Mouse (Mus musculus): Measurements from ENCODE around the gene Bpifb2. TPM values are rescaled to one million over a fixed set of nuclear protein-coding genes. Genes with fewer than 3 reads are reported as not detected.
"Not testable (repeated sequence)": the region's sequence is repeated elsewhere in the genome, so short reads cannot be mapped to it uniquely, and the experiment has no call there.

The Bpifb2 gene
- under 1 TPM in 1 of 4 experiments, not detected in 3; 0.17 TPM for total RNA-seq (2022)

DNA sequence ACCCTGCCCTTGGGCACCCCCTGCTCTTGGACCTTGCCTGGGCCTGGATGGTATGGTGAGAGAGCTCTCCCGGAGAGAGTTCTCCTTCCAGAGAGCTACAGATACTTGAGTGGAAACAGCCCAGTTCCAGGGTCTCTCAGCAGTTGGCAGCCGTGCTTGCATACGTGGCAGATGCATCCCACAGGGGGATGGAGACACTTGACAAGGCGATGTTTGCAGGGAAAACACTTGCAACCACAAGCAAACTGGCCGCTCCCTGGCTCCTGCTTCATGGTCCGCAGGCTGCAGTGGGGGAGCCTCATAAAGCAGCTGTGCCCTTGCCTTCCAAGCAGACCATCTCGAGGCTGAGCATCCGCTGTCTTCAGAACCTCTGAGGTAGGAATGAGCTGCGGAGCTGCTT, at the start of gene Bpifb2:
TSS of gene Bpifb2 (plus strand) at position 301 of the 400 bp plus-strand sequence.
- no peak for DNase-seq

DNA sequence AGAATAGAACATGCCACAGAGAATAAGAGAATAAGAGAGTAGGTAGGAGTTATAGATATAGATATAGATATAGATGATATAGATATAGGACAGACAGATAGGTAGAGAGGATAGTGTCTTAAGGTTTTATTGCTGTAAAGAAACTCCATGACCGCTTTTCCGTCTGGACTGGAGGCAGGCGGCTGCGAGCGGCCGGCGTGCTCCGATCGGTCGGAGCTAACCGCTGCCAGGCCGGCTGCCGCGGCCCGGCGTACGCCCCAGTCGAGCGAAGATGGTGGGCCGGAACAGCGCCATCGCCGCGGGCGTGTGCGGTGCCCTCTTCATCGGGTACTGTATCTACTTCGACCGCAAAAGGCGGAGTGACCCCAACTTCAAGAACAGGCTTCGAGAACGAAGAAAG, 48.9 kb upstream of the Bpifb2 start:
- not testable (repeated sequence) for DNase-seq

DNA sequence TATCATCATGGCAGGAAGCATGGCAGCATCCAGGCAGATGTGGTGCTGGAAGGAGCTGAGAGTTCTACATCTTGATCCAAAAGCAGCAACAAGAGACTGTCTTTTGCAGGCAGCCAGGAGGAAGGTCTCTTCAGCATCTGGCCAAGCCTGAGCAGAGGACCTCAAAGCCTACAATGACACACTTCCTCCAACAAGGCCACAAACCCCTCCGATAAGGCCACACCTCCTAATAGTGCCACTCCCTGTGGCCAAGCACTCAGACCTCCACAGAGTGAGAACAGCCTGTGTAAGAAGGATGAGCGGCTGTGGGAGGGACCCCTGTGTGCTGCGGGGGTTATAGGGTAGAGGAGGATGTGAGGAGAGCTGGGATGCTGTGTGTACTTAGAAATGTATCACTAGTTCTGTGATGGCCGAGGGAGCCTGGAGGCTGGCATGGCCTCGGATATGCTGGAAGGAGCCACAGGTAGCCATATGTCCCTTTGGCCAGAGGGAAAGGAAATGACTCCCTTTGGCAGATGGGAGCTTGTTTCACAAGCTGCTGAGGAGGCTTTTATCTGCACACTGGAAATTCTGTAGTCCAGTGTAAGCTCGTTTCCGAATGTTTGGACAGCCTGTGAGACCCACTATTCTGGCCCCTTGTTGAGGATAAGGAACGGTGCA, 47.5 kb upstream of the Bpifb2 start:
- no peak for DNase-seq

DNA sequence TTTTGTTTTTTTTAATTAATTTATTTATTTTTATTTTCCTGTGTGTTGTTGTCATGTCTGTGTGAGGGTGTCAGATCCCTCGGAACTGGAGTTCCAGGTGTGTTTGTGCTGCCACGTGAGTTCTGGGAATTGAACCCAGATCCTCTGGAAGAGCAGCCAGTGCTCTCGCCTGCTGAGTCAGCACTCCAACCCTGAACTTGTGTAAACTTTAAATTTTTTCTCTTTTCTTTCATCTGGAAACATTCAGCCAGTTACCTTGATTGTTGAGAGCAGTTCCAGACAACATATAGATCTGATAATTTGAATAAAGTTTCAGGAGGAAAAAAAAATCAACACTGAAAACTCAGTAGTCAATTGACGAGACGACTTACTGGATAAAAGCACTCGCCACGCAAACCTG, 46.1 kb upstream of the Bpifb2 start:
- DNase-seq, result no peak

DNA sequence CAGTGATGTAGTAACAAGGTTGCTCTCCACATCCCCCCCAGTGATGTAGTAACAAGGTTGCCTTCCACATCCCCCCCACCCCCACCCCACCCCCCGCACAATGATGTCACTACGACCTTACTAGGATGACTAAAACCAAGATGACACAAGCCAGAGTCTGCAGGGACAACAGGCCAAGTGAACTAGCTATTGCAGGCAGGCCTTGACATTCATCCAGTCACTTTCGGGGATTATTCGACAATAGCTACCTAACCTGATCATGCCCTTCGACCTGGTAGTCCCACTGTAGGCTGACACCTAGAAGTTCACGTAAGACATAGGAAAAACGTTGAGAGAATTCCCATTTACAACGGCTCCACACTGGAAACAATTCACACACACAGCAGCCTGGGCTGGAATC, 41.6 kb upstream of the Bpifb2 start:
- DNase-seq, result peak; percentile 59

DNA sequence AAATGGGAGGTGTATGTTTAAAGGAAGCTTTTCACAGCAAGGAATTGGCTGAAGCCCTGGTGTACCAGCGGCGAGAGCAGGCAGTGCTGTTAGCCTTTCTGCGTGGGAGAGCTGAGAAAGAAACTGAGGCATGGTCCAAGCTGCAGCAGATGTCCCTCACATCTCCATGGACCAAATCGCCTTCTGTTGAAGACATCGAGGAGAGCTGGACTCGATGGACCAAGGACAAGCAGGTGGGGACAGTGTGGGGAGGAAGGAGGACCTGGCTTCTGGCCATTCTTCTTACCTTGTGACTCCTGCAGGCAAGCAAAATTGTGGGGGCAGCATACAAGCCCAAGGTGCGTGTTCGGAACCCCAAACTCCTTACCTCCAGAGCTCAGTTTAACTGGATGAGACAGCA, 32.0 kb upstream of the Bpifb2 start:
- DNase-seq, result no peak

DNA sequence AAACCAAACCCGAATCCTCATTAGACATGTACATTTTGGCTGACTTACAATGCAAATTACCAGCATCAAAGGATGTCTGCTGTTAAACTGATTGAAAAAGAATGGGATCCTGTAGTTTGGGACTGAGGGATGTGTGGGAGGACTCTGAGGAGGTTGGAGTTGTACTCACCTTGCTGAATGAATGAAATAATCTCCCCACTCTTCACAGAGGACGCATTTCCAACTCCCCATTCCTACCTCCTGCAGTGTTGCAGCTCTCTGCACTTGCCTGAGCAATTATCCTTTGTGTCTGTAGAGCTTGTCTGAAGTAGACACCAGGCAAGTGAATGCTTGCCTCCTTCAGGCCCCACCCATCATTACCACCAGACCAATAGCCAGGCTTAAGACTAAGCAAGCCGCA, 26.5 kb upstream of the Bpifb2 start:
- DNase-seq, result no peak

DNA sequence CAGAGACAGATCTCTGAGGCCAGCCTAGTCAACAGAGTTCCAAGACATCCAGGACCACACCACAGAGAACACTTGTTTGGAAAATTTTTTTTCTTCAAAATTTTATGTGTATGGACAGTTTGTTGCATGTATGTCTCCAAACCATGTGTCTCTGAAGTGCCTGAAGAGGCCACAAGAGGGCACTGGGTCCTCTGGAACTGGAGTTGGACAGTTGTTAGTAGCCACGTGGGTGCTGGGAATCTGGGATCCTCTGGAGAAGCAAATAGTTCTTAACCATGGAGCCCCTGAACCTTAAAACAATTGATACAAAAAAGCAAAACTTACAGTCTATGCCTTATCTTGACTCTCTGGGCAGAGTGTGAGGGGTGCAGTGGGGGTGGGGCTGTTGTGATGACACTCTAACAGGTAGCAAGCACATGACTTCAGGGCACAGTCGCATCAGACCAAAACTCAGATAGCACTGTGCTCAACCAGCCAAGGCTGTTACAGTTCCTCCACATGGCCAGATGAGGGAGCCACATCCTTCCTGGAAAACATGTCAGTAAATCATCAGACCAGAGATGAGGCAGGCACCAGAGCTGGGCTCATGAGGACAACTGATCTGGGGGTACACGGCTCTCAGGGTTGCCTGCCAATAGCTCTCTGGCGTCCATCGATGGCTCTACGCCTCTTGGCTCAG, 24.4 kb upstream of the Bpifb2 start:
- no peak for DNase-seq

DNA sequence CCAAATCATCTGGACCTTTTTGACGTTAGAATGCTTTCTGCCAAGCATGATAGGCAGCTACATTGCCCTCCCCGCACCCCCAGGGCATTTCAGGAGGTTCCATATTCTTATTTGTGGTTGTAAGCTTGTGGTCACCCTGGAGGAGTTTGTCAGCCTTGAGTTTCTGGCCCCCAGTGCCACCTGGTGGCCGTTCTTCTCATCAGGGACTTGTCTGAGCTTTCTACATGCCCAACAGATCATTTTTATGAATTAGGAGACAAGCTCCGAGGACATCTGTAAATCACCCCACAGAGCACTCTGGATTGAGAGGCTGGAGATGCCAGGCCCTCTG, 23.9 kb upstream of the Bpifb2 start:
- peak; percentile 45 for DNase-seq

DNA sequence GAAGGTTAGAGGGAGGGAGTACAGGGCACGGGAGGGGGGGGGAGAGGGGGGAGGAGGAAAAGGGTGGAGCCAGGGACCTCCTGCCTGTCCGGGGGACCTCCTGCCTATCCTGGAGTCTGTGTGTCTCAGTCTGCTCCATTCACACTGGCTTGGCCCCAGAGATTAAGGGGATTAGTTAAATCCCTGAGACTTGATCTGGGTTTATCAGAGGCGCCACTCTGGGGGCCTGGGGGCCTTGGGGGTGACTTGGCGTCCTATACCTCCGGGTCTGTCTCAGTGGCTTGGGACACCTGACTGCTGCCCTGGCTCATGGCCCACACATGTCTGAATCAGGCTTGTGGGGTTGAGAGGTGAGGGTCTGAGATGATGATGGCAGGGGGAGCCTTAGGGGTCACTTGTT, 21.3 kb upstream of the Bpifb2 start:
- no peak for DNase-seq

DNA sequence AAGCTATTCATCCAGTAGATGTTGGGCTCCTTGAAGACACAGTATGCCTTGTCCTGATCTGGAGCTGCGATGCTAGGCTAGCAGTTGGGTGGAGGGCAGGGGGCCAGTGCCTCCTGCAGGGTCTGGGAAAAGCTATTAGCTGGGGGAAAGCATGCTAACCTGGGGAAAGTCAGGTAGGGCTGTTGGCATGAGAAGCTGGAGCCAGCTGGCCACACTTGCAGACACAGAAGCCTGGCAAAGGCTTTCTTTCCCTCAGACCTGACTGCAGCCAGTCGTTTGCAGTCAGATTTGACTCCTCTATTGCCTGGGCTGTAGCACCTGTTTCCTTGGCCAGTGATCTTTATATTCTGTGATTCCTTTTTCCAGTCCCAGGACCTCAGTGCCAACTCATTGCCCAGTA, 15.3 kb upstream of the Bpifb2 start:
- DNase-seq, result no peak

DNA sequence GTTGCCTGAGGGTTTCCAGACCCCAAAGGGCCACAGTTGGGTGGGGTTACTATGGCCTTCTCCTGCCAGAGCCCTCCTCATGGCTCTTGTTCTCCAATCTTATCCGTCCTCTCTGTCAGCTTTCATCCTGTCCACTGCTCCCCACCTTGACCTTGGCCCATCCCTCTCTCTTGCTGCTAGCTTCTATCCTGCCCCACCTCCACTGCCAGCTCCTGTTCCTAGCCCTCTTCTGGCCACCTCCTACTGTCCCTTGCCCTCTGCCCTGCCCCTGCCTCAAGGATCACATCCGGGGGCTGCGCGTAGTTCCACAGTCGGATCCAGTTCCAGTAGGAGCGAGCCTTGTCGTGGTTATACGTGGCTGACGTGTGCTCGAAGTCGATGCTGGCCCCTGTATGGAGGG, 14.5 kb upstream of the Bpifb2 start:
- no peak for DNase-seq

DNA sequence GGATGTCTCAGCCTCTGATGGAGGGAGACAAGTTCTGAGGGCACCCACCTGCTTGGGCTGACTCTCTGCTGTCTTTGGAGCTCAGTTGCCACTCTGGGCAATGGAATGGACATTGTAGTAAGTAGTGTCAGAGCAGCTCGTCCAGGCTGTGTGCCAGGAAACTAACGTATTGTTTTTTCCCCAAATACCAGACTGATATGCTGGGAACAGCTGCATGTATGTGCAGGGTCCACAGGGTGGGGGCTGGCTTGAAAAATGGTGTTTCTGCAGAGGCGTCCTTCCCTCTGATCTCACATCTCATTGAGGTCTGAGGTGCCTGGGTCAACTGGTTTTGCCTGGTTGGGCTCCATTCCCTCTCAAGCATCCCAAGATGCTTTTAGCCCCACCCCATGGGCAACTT, 14.1 kb upstream of the Bpifb2 start:
- no peak for DNase-seq

DNA sequence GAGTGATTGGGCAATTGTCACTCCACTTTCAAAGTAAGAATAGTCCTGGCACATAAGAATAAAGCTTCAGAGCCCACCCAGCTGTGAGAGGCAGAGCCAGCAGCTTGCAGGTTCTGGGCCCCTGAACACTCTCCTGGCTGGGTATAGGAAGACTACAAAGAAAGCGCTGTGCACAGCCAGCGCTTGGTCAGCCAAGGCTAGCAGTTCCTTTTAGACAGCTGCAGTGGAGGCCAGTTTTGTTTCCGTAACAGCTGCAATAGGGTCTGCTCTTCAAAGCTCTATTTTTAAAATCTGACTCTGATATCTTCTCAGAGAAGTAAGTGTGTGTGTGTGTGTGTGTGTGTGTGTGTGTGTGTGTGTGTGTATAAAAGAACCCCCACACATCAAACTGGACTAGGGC, 12.9 kb upstream of the Bpifb2 start:
- no peak for DNase-seq

DNA sequence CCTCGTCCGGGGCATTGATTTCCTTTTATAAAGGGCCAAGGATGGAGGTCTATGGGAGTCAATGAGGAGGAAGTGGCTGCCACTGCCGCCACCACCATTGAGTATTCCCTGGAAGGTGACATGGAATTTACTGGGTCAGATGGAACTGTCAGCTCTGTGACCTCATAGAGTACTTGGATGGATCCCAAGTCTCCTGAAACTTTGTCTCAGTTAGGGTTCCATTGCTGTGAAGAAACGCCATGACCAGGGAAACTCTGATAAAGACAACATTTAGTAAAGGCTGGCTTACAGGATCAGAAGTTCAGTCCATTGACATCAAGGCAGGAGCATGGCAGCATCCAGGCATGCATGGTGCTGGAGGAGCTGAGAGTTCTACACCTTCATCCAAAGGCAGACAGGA, 3.9 kb upstream of the Bpifb2 start, which contains the start of gene Sun5:
TSS of gene Sun5 (minus strand) at position 101 of the 400 bp plus-strand sequence.
- no peak for DNase-seq

DNA sequence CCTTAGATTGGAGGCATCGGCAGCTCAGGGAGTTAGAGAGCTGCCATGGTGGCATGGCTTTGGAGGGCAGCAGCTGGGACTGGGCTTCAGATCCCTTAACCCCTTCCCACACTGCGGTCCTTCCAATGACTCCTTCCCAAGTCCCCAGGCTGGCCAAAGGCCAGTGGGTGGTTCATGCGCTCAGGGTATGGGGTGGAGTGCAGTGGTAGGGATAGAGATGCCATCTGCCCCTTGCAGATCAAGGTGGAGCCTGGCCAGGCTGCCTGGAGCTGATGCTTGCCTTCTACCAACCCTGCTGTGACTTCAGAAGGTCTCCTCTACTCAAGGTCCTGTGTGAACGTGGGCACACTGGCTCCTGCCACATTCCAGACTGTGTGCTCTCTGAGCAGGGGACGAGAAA, 24.3 kb downstream of the Bpifb2 start:
- no peak for DNase-seq

DNA sequence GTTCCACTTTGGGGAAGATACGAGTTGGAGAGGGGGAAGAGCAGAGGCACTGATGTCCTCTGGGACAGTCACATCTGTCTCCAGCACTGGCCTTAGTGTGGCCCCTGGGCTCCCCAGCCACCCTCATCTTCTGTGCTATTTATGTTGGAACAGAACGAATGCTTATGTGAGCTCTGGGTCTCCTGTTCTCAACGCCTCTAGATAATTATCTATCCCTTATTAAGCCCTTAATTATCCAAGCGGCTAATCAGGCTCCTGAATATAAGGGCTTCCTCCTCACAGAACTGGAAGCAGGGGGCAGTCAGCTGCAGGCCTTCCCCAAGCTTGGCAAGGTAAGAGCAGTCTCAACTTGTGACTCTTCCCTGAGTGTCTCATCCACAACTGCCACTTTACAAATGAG, 25.2 kb downstream of the Bpifb2 start, which contains the start of gene Bpifb6:
TSS of gene Bpifb6 (plus strand) at position 301 of the 400 bp plus-strand sequence.
- DNase-seq, result no peak

DNA sequence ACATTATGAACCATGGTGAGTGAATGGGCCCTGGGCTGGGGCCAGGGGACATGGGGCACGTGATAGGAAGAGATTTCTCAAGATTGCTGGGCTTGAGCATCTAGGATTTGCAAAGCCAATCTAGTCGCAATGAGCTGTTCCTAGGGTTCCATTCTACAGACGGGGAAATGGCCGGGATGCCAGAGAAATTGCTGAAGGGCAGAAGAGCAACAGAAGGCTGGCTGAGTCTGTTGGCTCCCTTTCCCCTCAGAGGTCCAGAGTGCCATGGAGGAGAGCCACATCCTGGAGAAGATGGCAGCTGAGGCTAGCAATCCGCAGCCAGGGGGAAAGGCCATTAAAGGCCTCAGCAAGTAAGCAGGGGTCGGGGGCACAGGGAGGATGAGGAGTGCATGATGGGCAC, 27.9 kb downstream of the Bpifb2 start:
- no peak for DNase-seq

DNA sequence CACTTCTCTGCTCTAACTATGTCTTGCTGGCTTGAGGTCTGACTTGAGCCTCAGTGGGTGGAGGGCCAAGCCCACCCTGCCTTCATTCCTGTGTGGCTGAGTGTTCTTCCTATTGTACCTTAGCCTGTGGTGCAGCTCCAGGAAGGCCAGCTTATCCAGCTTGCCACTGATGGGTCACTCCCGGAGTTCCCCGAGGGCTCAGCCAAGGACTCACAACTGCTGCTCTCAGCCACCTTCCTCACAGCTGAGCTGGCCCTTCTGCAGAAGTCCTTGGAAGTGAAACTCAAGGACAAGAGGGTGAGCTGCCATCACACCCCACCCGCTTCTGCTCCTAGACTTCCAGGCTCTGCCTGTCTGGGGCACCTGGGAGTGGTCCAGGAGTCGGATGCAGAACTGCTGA, 31.8 kb downstream of the Bpifb2 start:
- DNase-seq, result peak; percentile 71

DNA sequence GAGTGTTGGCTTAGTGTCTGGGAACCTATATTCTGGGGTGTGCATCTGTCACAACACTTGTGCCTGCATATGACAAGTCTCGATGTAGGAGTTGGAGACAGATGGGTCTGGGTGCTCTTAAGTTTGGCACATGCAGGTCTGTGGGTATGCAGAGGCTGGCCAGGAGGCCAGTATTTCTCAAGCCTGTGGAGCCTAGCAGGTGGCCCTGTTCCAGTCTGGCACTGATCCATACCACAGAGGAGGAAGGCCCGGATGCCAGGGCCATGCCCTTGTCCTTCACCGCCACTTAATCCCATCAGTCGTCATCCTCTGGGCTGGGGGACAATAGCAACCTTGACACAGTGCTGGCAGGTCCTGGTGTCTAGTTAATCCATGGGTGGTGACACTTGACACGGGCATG, 39.3 kb downstream of the Bpifb2 start:
- peak; percentile 91 for DNase-seq

DNA sequence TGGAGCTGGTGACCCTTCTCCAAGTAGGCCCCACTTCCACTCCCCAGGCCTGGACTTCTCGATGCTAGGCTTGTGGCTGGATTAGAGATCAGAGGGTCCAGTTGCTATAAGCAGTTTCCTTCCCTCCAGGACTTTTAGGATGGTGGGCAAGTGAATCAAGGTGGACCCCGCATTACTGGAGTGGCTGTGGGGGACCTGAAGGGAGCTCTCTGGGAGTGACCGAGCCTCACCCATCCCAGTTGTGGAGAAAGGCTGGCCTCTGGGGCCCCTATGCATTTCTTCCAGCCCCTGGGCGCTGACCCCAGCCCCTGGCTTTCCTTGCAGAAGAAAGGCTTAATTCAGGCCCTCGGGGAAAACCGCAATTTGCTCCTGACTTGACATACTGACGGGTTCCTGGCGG, 43.1 kb downstream of the Bpifb2 start, which contains the start of gene Bpifb3:
TSS of gene Bpifb3 (plus strand) at position 301 of the 400 bp plus-strand sequence.
- no peak for DNase-seq

DNA sequence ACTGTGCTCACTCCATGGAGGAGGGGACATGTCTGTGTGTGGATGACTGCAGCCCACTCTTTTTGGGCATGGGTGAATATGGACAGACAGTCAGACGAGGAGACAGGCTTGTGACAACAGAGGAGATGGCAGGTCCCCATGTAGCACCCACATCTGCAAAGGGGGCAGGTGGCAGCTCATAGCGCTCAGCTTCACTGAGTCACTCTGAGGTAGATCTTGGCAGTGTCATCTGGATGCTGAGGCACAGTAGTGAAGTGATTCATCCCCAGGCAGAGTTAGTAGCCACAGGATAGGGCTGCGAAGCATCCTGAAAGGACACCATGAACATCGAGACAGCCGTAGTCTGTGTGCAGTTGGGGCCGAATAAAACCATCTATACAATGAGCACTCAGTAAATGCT, 46.4 kb downstream of the Bpifb2 start:
- no peak for DNase-seq

DNA sequence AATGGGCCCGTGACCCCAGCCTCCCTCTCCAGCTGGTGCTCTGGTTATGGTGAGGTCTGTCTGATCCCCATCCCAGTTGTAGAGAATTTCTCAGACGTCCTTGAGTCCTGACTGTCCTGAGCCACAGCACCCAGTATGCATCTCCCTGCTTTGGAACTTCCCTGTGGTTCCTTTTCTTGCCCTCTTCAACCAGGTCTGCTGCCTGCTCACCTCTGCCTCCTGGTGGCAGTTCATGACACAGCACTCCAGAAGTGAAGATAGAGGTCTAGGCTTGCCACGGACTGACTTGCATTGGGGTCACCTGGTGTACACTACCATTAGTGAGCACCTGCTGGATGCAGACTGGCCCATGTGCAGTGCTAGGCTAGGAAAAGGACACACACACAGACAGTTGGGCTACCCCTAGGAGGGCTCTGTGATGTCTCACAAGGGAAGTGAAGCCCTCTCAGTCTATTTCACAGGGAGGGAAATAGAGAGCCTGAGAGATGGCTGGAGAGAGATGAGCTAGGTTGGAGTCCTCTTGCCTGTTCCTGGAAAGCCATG, 55.1 kb downstream of the Bpifb2 start:
- DNase-seq, result peak; percentile 37

DNA sequence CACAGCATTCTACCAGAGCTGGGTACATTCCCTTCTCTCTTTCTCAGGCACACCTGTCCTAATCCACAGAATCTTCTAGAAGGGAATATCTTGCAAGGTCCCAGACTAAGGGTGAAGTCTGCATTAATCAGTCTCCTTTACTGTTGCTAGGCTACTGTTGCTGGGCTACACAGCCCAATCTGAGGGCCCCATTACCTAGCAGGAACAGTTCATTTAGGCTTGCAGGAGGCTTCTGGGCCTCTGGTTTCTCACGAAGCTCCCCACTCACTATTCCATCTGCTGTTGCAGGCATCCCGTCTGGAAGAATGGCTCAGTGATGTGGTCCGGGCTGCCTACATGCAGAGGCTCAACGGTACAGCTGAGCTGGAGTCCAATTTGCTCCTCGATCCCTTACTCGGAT, 56.3 kb downstream of the Bpifb2 start:
- no peak for DNase-seq

All from adrenal gland, adult 8-10 months (tissue).